Mouse (Mus musculus) spleen, postnatal 36 days (tissue): Measurements from ENCODE around the gene Ipo9.

Source experiments
- DNase-seq, 2 experiments: peaks; one replicate each; pipeline ENCODE4 v3.0.0; 2022; ENCODE audit warnings: low spot score in 2 of 2, mixed read lengths in 1 of 2

Gene Ipo9

DNA sequence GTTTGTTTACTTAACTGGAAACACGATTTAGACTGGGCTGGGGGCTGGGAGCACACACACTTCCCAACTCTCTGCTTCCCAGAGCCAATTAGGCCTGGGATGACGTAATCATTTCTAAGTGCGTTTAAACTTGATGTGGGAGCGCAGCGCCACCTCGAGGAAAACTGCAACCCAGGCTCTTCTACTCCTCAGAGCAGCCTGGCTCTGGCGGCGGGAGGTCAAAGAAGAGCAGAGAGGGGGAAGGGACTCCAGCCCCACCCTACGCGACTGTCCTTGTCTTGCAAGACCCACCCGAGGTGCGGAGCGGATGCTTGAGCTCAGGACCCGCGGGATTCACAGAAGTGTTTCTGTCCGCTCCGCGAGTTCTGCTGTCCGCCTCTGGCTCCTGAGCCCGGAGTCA is 62.1 kb downstream of the Ipo9 start:
- DNase-seq = peak; percentile 28 to 45

DNA sequence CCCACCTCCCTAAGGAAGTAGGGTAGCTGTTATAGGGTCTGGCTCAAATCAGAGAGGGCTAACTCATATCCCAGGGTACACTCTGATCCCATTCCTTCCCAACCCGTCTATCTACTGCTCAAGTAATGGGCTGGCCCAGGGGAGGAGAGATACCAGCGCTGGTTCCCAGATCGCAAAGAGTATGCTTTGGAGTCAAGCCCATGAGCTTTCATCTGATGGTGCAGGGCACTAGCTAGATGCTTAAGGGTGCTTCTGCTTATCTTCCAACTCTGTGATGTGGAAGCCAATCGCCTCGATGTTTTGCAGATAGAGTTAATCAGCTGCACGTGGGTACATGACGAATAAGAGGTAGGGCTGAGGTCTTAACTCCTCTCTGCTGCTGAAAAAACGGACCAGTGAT is 62.7 kb downstream of the Ipo9 start:
- DNase-seq = no peak

- DNase-seq = no peak
These were observed 63.3 kb downstream of the Ipo9 start for GRCm38 (mm10) chr1:135367005-135367404.

GRCm38 (mm10) chr1:135366380-135366779 is 63.9 kb downstream of the Ipo9 start:
- DNase-seq = no peak

- no peak for DNase-seq
These were observed 66.9 kb downstream of the Ipo9 start for GRCm38 (mm10) chr1:135363446-135363845.

DNA sequence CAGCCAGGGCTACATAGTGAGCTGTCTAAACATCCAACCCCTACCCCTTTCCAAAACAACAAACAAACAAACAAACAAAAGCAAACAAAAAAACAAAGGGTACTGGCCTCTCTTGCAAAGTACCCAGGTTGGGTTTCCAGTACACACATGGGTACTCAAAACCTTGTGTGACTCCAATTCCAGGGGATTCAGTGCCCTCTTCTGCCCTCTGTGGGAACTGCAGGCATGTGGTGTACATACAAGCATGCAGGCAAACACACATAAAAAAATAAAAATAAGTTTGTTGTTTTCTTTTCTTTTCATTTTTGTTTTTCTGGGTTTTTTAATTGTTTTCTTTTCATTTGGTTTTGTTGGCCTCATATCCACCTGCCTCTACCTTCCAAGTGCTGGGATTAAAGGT is 68.2 kb downstream of the Ipo9 start:
- DNase-seq = no peak

DNA sequence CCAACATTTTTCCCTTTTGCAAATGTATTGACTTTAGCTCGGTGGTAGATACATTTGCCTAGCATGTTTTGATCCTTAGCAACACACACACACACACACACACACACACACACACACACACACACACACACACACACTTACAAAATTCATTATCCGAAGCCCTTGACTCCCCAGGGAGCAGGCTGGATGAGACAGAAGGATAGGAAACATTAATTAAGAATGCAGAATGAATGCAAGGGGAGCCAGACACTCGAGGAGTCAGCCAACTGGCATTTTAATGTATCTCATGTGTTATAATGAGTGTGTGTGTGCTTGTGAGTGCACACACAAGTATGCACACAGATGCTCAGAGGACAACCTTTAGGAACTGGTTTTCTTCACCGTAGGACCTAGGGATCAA is 68.8 kb downstream of the Ipo9 start:
- no peak for DNase-seq

GRCm38 (mm10) chr1:135359071-135359470 is 71.2 kb downstream of the Ipo9 start:
- DNase-seq = no peak

DNA sequence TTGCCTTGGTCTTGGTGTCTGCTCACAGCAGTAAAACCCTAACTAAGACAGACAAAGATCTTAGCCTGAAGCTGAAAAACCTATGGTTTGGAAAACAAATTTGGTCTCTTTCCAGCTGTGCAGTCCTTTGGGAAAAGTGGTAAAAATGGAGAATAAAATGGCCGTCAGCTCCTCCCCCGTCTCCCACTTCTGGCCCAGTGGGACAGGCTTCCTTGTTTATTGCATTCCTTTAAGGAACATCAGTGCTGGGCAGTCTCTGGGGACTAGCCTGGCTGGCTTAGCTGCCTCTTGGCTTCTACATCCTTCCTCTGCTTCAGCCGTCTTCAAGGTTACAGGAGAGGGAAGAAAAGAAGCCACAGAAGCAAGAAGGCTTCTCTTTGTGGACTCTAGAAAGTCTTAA is 78.3 kb downstream of the Ipo9 start:
- DNase-seq = no peak

DNA sequence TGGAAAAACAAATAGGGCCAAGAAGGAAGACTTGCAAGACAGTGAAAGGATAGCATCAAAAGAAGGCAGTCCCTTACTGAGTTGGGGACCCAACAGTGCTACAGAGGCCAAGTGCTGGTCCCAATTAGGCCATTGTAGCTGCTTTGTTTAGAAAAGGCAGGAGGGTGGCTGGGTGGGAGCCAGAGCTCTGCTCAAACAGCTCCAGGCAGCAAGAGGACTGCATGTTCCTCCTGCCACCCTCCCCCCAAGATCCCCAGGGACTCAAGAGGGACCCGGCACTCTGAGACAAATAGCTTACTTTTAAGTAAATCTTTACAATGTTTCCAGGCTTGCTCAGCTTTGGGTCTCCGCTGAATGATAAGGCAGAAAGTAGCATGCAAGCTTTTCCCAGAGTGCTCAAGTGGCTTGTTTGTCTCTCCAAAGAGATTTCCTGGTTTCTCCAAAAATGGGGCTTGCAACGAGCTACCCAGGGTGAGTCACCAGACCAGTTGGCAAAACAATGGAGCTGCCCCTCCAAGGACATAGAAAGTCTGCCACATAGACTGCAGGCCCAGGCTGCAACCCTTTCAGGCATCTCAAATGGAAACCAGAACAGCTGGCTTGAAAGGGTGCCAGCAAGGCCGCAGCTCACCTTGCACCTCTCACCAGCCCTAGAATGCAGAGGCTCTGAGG is 82.7 kb downstream of the Ipo9 start:
- no peak for DNase-seq

GRCm38 (mm10) chr1:135346891-135347290 is 83.4 kb downstream of the Ipo9 start:
- no peak for DNase-seq

GRCm38 (mm10) chr1:135344026-135344425 is 86.3 kb downstream of the Ipo9 start:
- DNase-seq = no peak

DNA sequence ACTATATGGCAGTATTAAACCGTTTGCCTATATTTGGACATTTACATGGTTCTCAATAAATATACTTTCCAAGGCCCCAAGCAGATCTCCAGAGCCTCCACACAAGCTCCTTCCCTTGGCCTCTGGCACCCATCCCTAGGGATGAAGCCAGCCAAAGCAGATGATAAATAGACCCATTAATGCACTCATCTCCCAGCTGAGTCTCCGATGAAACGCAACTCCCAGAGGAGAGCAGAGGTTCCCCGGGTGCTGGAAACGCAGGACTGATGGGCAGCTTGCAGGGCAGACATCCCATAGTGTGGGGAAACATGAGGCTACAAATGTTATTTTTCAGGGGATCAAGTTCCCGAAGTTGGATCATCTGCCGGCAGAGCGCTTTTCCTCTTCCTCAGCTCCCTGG is 88.4 kb downstream of the Ipo9 start:
- no peak for DNase-seq
